Mouse (Mus musculus) retina, postnatal 1 day (tissue): ENCODE measurements at regions not wholly inside any gene's neighbourhood (a gene's known extent, or its start where the extent isn't known, plus 50 kb on each side); places are given as distances from the start of the nearest gene placed in this dataset.
"Not testable (repeated sequence)": the region's sequence is repeated elsewhere in the genome, so short reads cannot be mapped to it uniquely, and the experiment has no call there.

Source experiments
- DNase-seq: peaks from one replicate; pipeline ENCODE4 v3.0.0-alpha.2; 2012

GRCm38 (mm10) chr8:78077122-78077521 is 136.0 kb upstream of the Ttc29 start:
- DNase-seq, result peak; percentile 67

GRCm38 (mm10) chr8:78081395-78081794 is 131.7 kb upstream of the Ttc29 start:
- not testable (repeated sequence) for DNase-seq

GRCm38 (mm10) chr8:78083012-78083411 is 130.1 kb upstream of the Ttc29 start:
- DNase-seq, result no peak

- DNase-seq, result no peak
Measured at GRCm38 (mm10) chr8:78086361-78086760, 126.7 kb upstream of the Ttc29 start.

- DNase-seq, result no peak
Measured at GRCm38 (mm10) chr8:78090382-78091122, 122.5 kb upstream of the Ttc29 start.

- DNase-seq, result no peak
Measured at GRCm38 (mm10) chr8:78096383-78096782, 116.7 kb upstream of the Ttc29 start.

GRCm38 (mm10) chr8:78098191-78098745 is 114.8 kb upstream of the Ttc29 start:
- DNase-seq, result peak; percentile 69

GRCm38 (mm10) chr8:78099091-78099490 is 114.0 kb upstream of the Ttc29 start:
- no peak for DNase-seq

- no peak for DNase-seq
Measured at GRCm38 (mm10) chr8:78107339-78107738, 105.8 kb upstream of the Ttc29 start.

GRCm38 (mm10) chr8:78110003-78110649 is 103.0 kb upstream of the Ttc29 start:
- DNase-seq, result no peak

GRCm38 (mm10) chr8:78113105-78113504 is 100.0 kb upstream of the Ttc29 start:
- no peak for DNase-seq

- no peak for DNase-seq
Measured at GRCm38 (mm10) chr8:78114512-78114911, 98.6 kb upstream of the Ttc29 start.

GRCm38 (mm10) chr8:78117191-78117590 is 95.9 kb upstream of the Ttc29 start:
- peak; percentile 40 for DNase-seq

GRCm38 (mm10) chr8:78118493-78118892 is 94.6 kb upstream of the Ttc29 start:
- DNase-seq, result no peak

GRCm38 (mm10) chr8:78119682-78120081 is 93.4 kb upstream of the Ttc29 start:
- DNase-seq, result no peak

- DNase-seq, result peak; percentile 76
Measured at GRCm38 (mm10) chr8:78124248-78124647, 88.8 kb upstream of the Ttc29 start.

- DNase-seq, result peak; percentile 57
Measured at GRCm38 (mm10) chr8:78127852-78128251, 85.2 kb upstream of the Ttc29 start.

- peak; percentile 98 for DNase-seq
Measured at GRCm38 (mm10) chr8:78129061-78129460, 84.0 kb upstream of the Ttc29 start.

GRCm38 (mm10) chr8:78139514-78139913 is 73.6 kb upstream of the Ttc29 start:
- not testable (repeated sequence) for DNase-seq

- peak; percentile 41 for DNase-seq
Measured at GRCm38 (mm10) chr8:78147170-78147569, 65.9 kb upstream of the Ttc29 start.

GRCm38 (mm10) chr8:78148006-78148405 is 65.1 kb upstream of the Ttc29 start:
- DNase-seq, result no peak

- peak; percentile 24 for DNase-seq
Measured at GRCm38 (mm10) chr8:78154873-78155272, 58.2 kb upstream of the Ttc29 start.

- peak; percentile 75 for DNase-seq
Measured at GRCm38 (mm10) chr8:78162046-78162445, 51.1 kb upstream of the Ttc29 start.
